Comparison of ENCODE assay signal across 8 mouse cellular contexts in genomic region chr5:28317917-28318267, GRCm38 (mm10). TPM values are rescaled to one million over a fixed set of nuclear protein-coding genes. Genes with fewer than 3 reads are reported as not detected.
DNase-seq lines count a peak whose midpoint lies in the region; ATAC-seq lines count a peak whose summit lies in the region.

No protein-coding gene starts in this region.

- H3K36me3 ChIP-seq in kidney, embryonic 14.5 days (ENCODE audit: control insufficient read depth, insufficient read depth, low read length), result no peaks in the 10 kb centered on the region
- no peaks in the 10 kb centered on the region for H3K36me3 ChIP-seq in heart, embryonic 16.5 days (ENCODE audit: control insufficient read depth, insufficient read depth)
- H3K36me3 ChIP-seq in macrophage (ENCODE audit: inconsistent target), result no peaks in the 10 kb centered on the region

- WGBS in kidney, embryonic 14.5 days, result 6% methylated on average over 3 of the region's 3 CpGs
- WGBS in heart, embryonic 16.5 days, result under 1% methylated on average over 3 of the region's 3 CpGs
- WGBS in macrophage (ENCODE audit: missing documents), result 0% methylated on average over 3 of the region's 3 CpGs

- peaks cover 4% of the 10 kb centered on the region for H3K4me1 ChIP-seq in kidney, embryonic 14.5 days (ENCODE audit: control insufficient read depth, insufficient read depth, low read length)
- H3K4me1 ChIP-seq in heart, embryonic 16.5 days (ENCODE audit: control insufficient read depth, insufficient read depth, low read length), result peaks cover 20% of the 10 kb centered on the region

- peaks cover 55% of the 10 kb centered on the region for H3K79me2 ChIP-seq in macrophage (ENCODE audit: inconsistent target)

- H3K9ac ChIP-seq in kidney, embryonic 14.5 days (ENCODE audit: low read depth, low read length), result peak overlapping the region; percentile 100; the same call in 1 of the 2 replicates
- H3K9ac ChIP-seq in heart, embryonic 16.5 days (ENCODE audit: low read length), result peak overlapping the region; percentile 96

- peak overlapping the region; percentile 97 for H3K4me3 ChIP-seq in kidney, embryonic 14.5 days (ENCODE audit: low read length)
- peak overlapping the region; percentile 90 for H3K4me3 ChIP-seq in heart, embryonic 16.5 days (ENCODE audit: low read length)
- peak overlapping the region; percentile 63 for H3K4me3 ChIP-seq in macrophage (ENCODE audit: inconsistent target)

- H3K27me3 ChIP-seq in kidney, embryonic 14.5 days (ENCODE audit: control insufficient read depth, insufficient read depth, low read length), result no peaks in the 10 kb centered on the region
- no peaks in the 10 kb centered on the region for H3K27me3 ChIP-seq in heart, embryonic 16.5 days (ENCODE audit: control insufficient read depth, insufficient read depth, low read length)

- peak overlapping the region; percentile 70 for H3K4me2 ChIP-seq in kidney, embryonic 14.5 days (replicated peaks; ENCODE audit: low read depth, low read length)
- peak overlapping the region; percentile 89 for H3K4me2 ChIP-seq in heart, embryonic 16.5 days (ENCODE audit: low read depth, low read length)

- DNase-seq in kidney, adult 11 months, result no peak
- DNase-seq in NIH3T3 (ENCODE audit: low read depth), result peak; percentile 39
- DNase-seq in thymus, postnatal 4 days, result peak; percentile 18
- no peak for DNase-seq in layer of hippocampus, adult 9-11 months
- DNase-seq in ovary, postnatal 10 days (ENCODE audit: low spot score), result no peak

- H3K27ac ChIP-seq in kidney, embryonic 14.5 days (ENCODE audit: low read depth, low read length), result no peak overlapping the region
- no peak overlapping the region for H3K27ac ChIP-seq in heart, embryonic 16.5 days (ENCODE audit: low read length)
- H3K27ac ChIP-seq in macrophage, result 0 out of 2 replicates have a peak overlapping the region, but pooled peaks have one; percentile 22

- no peak for ATAC-seq in kidney, embryonic 14.5 days (ENCODE audit: low FRiP score, low TSS enrichment)
- no peak for ATAC-seq in heart, embryonic 16.5 days (replicated peaks; ENCODE audit: extremely low read depth, insufficient read depth, low FRiP score)

- no peaks in the 10 kb centered on the region for H3K9me3 ChIP-seq in kidney, embryonic 14.5 days (ENCODE audit: control insufficient read depth, low read length)
- no peaks in the 10 kb centered on the region for H3K9me3 ChIP-seq in heart, embryonic 16.5 days (replicated peaks; ENCODE audit: control insufficient read depth, low read length)

RNA-seq across cellular contexts. Expression of gene Rbm33, which starts 1.0 kb away (rescaled TPM):
- 12.3 and 25.4 TPM in 2 replicates for polyA plus RNA-seq in kidney, embryonic 14.5 days (2014; fragmentation: Nextera tagmentation; extraction: Ambion mirVana)
- 8.4 and 9.2 TPM in 2 replicates for polyA plus RNA-seq in heart, embryonic 16.5 days (2015; fragmentation: Nextera tagmentation; extraction: Ambion mirVana)
- 100 to 1,000 TPM in 16 of 26 experiments, 10 to 100 TPM in 10; 55.2 to 227 (median 118) TPM for total RNA-seq in macrophage (2018; cell fraction: chromatin; rRNA removed)
- 10 to 100 TPM; 18.3 to 30.2 (median 24.2) TPM for total RNA-seq in macrophage (2018; cell fraction: cytosol; rRNA removed)
- total RNA-seq in macrophage (2018; cell fraction: nucleus; rRNA removed), result 100 to 1,000 TPM in 5 of 26 experiments, 10 to 100 TPM in 21; 34.9 to 145 (median 75.3) TPM
- 11.7 to 19.9 TPM (median 16.5 TPM) in 3 replicates for polyA plus RNA-seq in macrophage (2018)

Comparison
In these comparisons a context has a peak if more than half of its experiments do, and no peak if none do; other contexts are left out.
1. DNase-seq: peak in NIH3T3 (single experiment) and thymus, postnatal 4 days (single experiment); none in kidney, adult 11 months (single experiment), layer of hippocampus, adult 9-11 months (single experiment) and ovary, postnatal 10 days (single experiment).
2. Peak in every context shown above with its lines, with median percentiles within 50 percentile points of each other: H3K4me3 ChIP-seq.